Mouse (Mus musculus) c-Kit-negative CD71-positive TER-119-positive erythroid progenitor cells, embryonic 14.5 days (primary cell): Measurements from ENCODE around the gene Hebp2.

Experiments used
- DNase-seq: peaks from one replicate; pipeline ENCODE4 v3.0.0-alpha.2; 2013; ENCODE audit warnings: low read depth, low spot score

The Hebp2 gene

GRCm38 (mm10) chr10:18510663-18511062 is 35.2 kb downstream of the Hebp2 start:
- no peak for DNase-seq

GRCm38 (mm10) chr10:18508586-18508985 is 37.3 kb downstream of the Hebp2 start:
- DNase-seq = no peak

- DNase-seq = no peak
These were observed 37.9 kb downstream of the Hebp2 start for GRCm38 (mm10) chr10:18507869-18508473.

GRCm38 (mm10) chr10:18506501-18506946 is 39.4 kb downstream of the Hebp2 start:
- no peak for DNase-seq

- no peak for DNase-seq
These were observed 40.2 kb downstream of the Hebp2 start for GRCm38 (mm10) chr10:18505690-18506089.

- no peak for DNase-seq
These were observed 43.9 kb downstream of the Hebp2 start for GRCm38 (mm10) chr10:18501997-18502396.

- DNase-seq = no peak
These were observed 48.8 kb downstream of the Hebp2 start for GRCm38 (mm10) chr10:18497066-18497465.

GRCm38 (mm10) chr10:18494249-18494648 is 51.6 kb downstream of the Hebp2 start:
- no peak for DNase-seq

GRCm38 (mm10) chr10:18493010-18493894 is 52.6 kb downstream of the Hebp2 start:
- DNase-seq = no peak

GRCm38 (mm10) chr10:18491952-18492351 is 53.9 kb downstream of the Hebp2 start:
- no peak for DNase-seq

GRCm38 (mm10) chr10:18489936-18490335 is 55.9 kb downstream of the Hebp2 start:
- DNase-seq = no peak
